Comparison of ENCODE assay signal across 8 mouse cellular contexts in genomic region chr1:88275698-88276523, GRCm38 (mm10). TPM values are rescaled to one million over a fixed set of nuclear protein-coding genes. Genes with fewer than 3 reads are reported as not detected.
DNase-seq lines count a peak whose midpoint lies in the region; ATAC-seq and TF ChIP-seq lines count a peak whose summit lies in the region.

No protein-coding gene starts in this region.

- no peak for TF ChIP-seq CTCF in liver, embryonic 14.5 days (IDR thresholded peaks at IDR 0.05; ENCODE audit: low read depth)
- no peak for TF ChIP-seq CTCF in stomach, postnatal 0 days (IDR thresholded peaks at IDR 0.05; ENCODE audit: low read depth)

- no peaks in the 10 kb centered on the region for H3K27me3 ChIP-seq in heart, embryonic 15.5 days
- H3K27me3 ChIP-seq in liver, embryonic 14.5 days (ENCODE audit: control insufficient read depth, insufficient read depth, low read length): no peaks in the 10 kb centered on the region
- no peaks in the 10 kb centered on the region for H3K27me3 ChIP-seq in stomach, postnatal 0 days (ENCODE audit: control insufficient read depth, insufficient read depth, low read length)

- H3K9me3 ChIP-seq in heart, embryonic 15.5 days (replicated peaks): no peaks in the 10 kb centered on the region
- H3K9me3 ChIP-seq in liver, embryonic 14.5 days (ENCODE audit: control insufficient read depth, low read length): no peaks in the 10 kb centered on the region
- no peaks in the 10 kb centered on the region for H3K9me3 ChIP-seq in stomach, postnatal 0 days (ENCODE audit: control insufficient read depth, low read length)

- H3K36me3 ChIP-seq in heart, embryonic 15.5 days: peaks cover 30% of the 10 kb centered on the region
- peaks cover 46% of the 10 kb centered on the region for H3K36me3 ChIP-seq in liver, embryonic 14.5 days (replicated peaks; ENCODE audit: control insufficient read depth, insufficient read depth, low read depth)
- peaks cover 35% of the 10 kb centered on the region for H3K36me3 ChIP-seq in stomach, postnatal 0 days (ENCODE audit: control insufficient read depth, insufficient read depth, low read length)

- H3K4me1 ChIP-seq in heart, embryonic 15.5 days (replicated peaks): peaks cover 24% of the 10 kb centered on the region
- H3K4me1 ChIP-seq in liver, embryonic 14.5 days (replicated peaks; ENCODE audit: control insufficient read depth in 2 of 2, insufficient read depth in 2 of 2, low read length in 1 of 2): peaks cover 16 to 21% of the 10 kb centered on the region in 2 experiments
- peaks cover 12% of the 10 kb centered on the region for H3K4me1 ChIP-seq in stomach, postnatal 0 days (replicated peaks; ENCODE audit: control insufficient read depth, insufficient read depth)

- peak overlapping the region; percentile 60 for H3K4me2 ChIP-seq in heart, embryonic 15.5 days
- peak overlapping the region; percentile 72 for H3K4me2 ChIP-seq in liver, embryonic 14.5 days (ENCODE audit: low read depth)
- peak overlapping the region; percentile 77 for H3K4me2 ChIP-seq in stomach, postnatal 0 days (replicated peaks; ENCODE audit: low read depth)

- DNase-seq in adrenal gland, postnatal 14 days: peak; percentile 13
- DNase-seq in adrenal gland, postnatal 25 days: no peak
- peak; percentile 31 to 53 for DNase-seq in spleen, postnatal 10 days (ENCODE audit: low spot score in 2 of 2)
- DNase-seq in spleen, postnatal 36 days (ENCODE audit: low spot score in 2 of 2): no peak
- no peak for DNase-seq in liver, embryonic 14.5 days (ENCODE audit: low read depth in 3 of 3, low spot score in 3 of 3)
- no peak for DNase-seq in stomach, postnatal 0 days (ENCODE audit: low spot score)
- no peak for DNase-seq in layer of hippocampus, postnatal 25 days (ENCODE audit: extremely low spot score in 1 of 2, low spot score in 1 of 2)

- H3K4me3 ChIP-seq in heart, embryonic 15.5 days: peak overlapping the region; percentile 50
- peak overlapping the region; percentile 65 to 73 for H3K4me3 ChIP-seq in liver, embryonic 14.5 days (ENCODE audit: insufficient read depth in 1 of 2, low read depth in 2 of 2, low read length in 2 of 2)
- H3K4me3 ChIP-seq in stomach, postnatal 0 days (ENCODE audit: low read depth, low read length): peak overlapping the region; percentile 71

- WGBS in heart, embryonic 15.5 days: 60% methylated on average over 13 of the region's 13 CpGs
- WGBS in liver, embryonic 14.5 days (ENCODE audit: insufficient replicate concordance): 58% methylated on average over 13 of the region's 13 CpGs
- WGBS in stomach, postnatal 0 days: 57% methylated on average over 13 of the region's 13 CpGs

- peak overlapping the region; percentile 67 for H3K9ac ChIP-seq in heart, embryonic 15.5 days
- H3K9ac ChIP-seq in liver, embryonic 14.5 days (replicated peaks): peak overlapping the region; percentile 88
- H3K9ac ChIP-seq in stomach, postnatal 0 days (ENCODE audit: low read length): peak overlapping the region; percentile 81

- no peak for ATAC-seq in heart, embryonic 15.5 days (replicated peaks; ENCODE audit: insufficient number of reproducible peaks, insufficient read depth, low FRiP score, low read depth)
- ATAC-seq in liver, embryonic 14.5 days (ENCODE audit: insufficient read depth): no peak
- no peak for ATAC-seq in stomach, postnatal 0 days (ENCODE audit: low FRiP score, low TSS enrichment)

- no peak for TF ChIP-seq EP300 in liver, embryonic 14.5 days (IDR thresholded peaks at IDR 0.05; ENCODE audit: low read depth)
- no peak for TF ChIP-seq EP300 in stomach, postnatal 0 days (optimal IDR thresholded peaks at IDR 0.05)

- H3K27ac ChIP-seq in heart, embryonic 15.5 days: no peak overlapping the region
- peak overlapping the region; percentile 63 for H3K27ac ChIP-seq in liver, embryonic 14.5 days
- H3K27ac ChIP-seq in stomach, postnatal 0 days (replicated peaks): no peak overlapping the region

RNA-seq across cellular contexts. Expression of gene Hjurp, which starts 1.5 kb away (rescaled TPM):
- total RNA-seq in adrenal gland, postnatal 14 days (2021): 57.7 and 64.9 TPM in 2 replicates
- total RNA-seq in adrenal gland, postnatal 25 days (2021): 58.4 and 64.0 TPM in 2 replicates
- polyA plus RNA-seq in heart, embryonic 15.5 days (2015; fragmentation: Nextera tagmentation; extraction: Ambion mirVana): 93.4 and 119 TPM in 2 replicates
- 51.9 and 61.0 TPM in 2 replicates for polyA plus RNA-seq in liver, embryonic 14.5 days (2012; rRNA removed)
- 38.0 and 42.9 TPM in 2 replicates for polyA plus RNA-seq in liver, embryonic 14.5 days (2014; fragmentation: Nextera tagmentation; extraction: Ambion mirVana)
- polyA plus RNA-seq in stomach, postnatal 0 days (2015; fragmentation: Nextera tagmentation; extraction: Ambion mirVana): 30.0 and 34.1 TPM in 2 replicates
- 10 to 100 TPM; 26.9 to 33.9 TPM for total RNA-seq in layer of hippocampus, postnatal 25 days (2021)

RNA-seq across cellular contexts. Expression of gene Trpm8, which starts 1.6 kb away (rescaled TPM):
- total RNA-seq in adrenal gland, postnatal 14 days (2021): not detected in 2 replicates
- total RNA-seq in adrenal gland, postnatal 25 days (2021): not detected in 2 replicates
- not detected in 2 replicates for polyA plus RNA-seq in heart, embryonic 15.5 days (2015; fragmentation: Nextera tagmentation; extraction: Ambion mirVana)
- not detected in 2 replicates for polyA plus RNA-seq in liver, embryonic 14.5 days (2012; rRNA removed)
- polyA plus RNA-seq in liver, embryonic 14.5 days (2014; fragmentation: Nextera tagmentation; extraction: Ambion mirVana): not detected in 2 replicates
- polyA plus RNA-seq in stomach, postnatal 0 days (2015; fragmentation: Nextera tagmentation; extraction: Ambion mirVana): 0.02 and 0.06 TPM in 2 replicates
- under 1 TPM; 0.12 TPM for total RNA-seq in layer of hippocampus, postnatal 25 days (2021)

RNA-seq across cellular contexts. Expression of gene Mroh2a, which starts 49.1 kb away (rescaled TPM):
- total RNA-seq in adrenal gland, postnatal 14 days (2021): 0.04 and 0.26 TPM in 2 replicates
- 0.33 TPM in 1 of 2 replicates, not detected in the other for total RNA-seq in adrenal gland, postnatal 25 days (2021)
- polyA plus RNA-seq in heart, embryonic 15.5 days (2015; fragmentation: Nextera tagmentation; extraction: Ambion mirVana): 0.60 and 0.87 TPM in 2 replicates
- polyA plus RNA-seq in liver, embryonic 14.5 days (2012; rRNA removed): under 0.01 and 0.01 TPM in 2 replicates
- 0.38 and 0.81 TPM in 2 replicates for polyA plus RNA-seq in liver, embryonic 14.5 days (2014; fragmentation: Nextera tagmentation; extraction: Ambion mirVana)
- polyA plus RNA-seq in stomach, postnatal 0 days (2015; fragmentation: Nextera tagmentation; extraction: Ambion mirVana): 0.54 and 0.84 TPM in 2 replicates
- under 1 TPM in 1 of 2 experiments, not detected in 1; 0.21 TPM for total RNA-seq in layer of hippocampus, postnatal 25 days (2021)

Comparison
In these comparisons a context has a peak if more than half of its experiments do, and no peak if none do; other contexts are left out.
1. DNase-seq: peak in adrenal gland, postnatal 14 days (single experiment) and spleen, postnatal 10 days (2 of 2); none in adrenal gland, postnatal 25 days (single experiment), spleen, postnatal 36 days (0 of 2), liver, embryonic 14.5 days (0 of 3), stomach, postnatal 0 days (single experiment) and layer of hippocampus, postnatal 25 days (0 of 2).
2. Peak in every context shown above with its lines, with median percentiles within 50 percentile points of each other: H3K4me2 ChIP-seq, H3K4me3 ChIP-seq and H3K9ac ChIP-seq.